Mouse (Mus musculus) kidney, postnatal 36 days (tissue): ENCODE results near the gene Dip2c.
A peak's percentile ranks its signal among the peaks of the same experiment; 100 is the strongest.

ENCODE experiments used
- DNase-seq, 2 experiments: peaks; one replicate each; pipeline ENCODE4 v3.0.0; 2021 to 2022; ENCODE audit warnings: mixed read lengths in 2 of 2

Gene Dip2c

GRCm38 (mm10) chr13:9276322-9276855 lies at the start of gene Dip2c:
TSS of gene Dip2c (plus strand) at chr13:9276528.
- peak; percentile 90 to 96 for DNase-seq

- DNase-seq = no peak
Observed at GRCm38 (mm10) chr13:9227078-9227477, 49.2 kb upstream of the Dip2c start.

- DNase-seq = peak; percentile 2 to 4
Observed at GRCm38 (mm10) chr13:9237495-9237894, 38.8 kb upstream of the Dip2c start.

GRCm38 (mm10) chr13:9239127-9239526 lies 37.2 kb upstream of the Dip2c start:
- DNase-seq = no peak

- no peak for DNase-seq
Observed at GRCm38 (mm10) chr13:9239631-9240236, 36.6 kb upstream of the Dip2c start.

GRCm38 (mm10) chr13:9261748-9262147 lies 14.6 kb upstream of the Dip2c start:
- no peak for DNase-seq

GRCm38 (mm10) chr13:9265516-9265915 lies 10.8 kb upstream of the Dip2c start:
- DNase-seq = no peak

- DNase-seq = peak; percentile 34 to 74
Observed at GRCm38 (mm10) chr13:9276856-9277620, 710 bp downstream of the Dip2c start.

GRCm38 (mm10) chr13:9277621-9277960 lies 1.3 kb downstream of the Dip2c start:
- DNase-seq = no peak

- DNase-seq = no peak
Observed at GRCm38 (mm10) chr13:9278636-9279035, 2.3 kb downstream of the Dip2c start.

- DNase-seq = no peak
Observed at GRCm38 (mm10) chr13:9283050-9283449, 6.7 kb downstream of the Dip2c start.

GRCm38 (mm10) chr13:9289916-9290315 lies 13.6 kb downstream of the Dip2c start:
- DNase-seq = no peak

GRCm38 (mm10) chr13:9296285-9296684 lies 20.0 kb downstream of the Dip2c start:
- DNase-seq = peak; percentile 23 to 26

GRCm38 (mm10) chr13:9297266-9297665 lies 20.9 kb downstream of the Dip2c start:
- no peak for DNase-seq

GRCm38 (mm10) chr13:9297689-9298088 lies 21.4 kb downstream of the Dip2c start:
- no peak for DNase-seq

- no peak for DNase-seq
Observed at GRCm38 (mm10) chr13:9299657-9300056, 23.3 kb downstream of the Dip2c start.

- DNase-seq = no peak
Observed at GRCm38 (mm10) chr13:9308863-9309262, 32.5 kb downstream of the Dip2c start.

GRCm38 (mm10) chr13:9310806-9311205 lies 34.5 kb downstream of the Dip2c start:
- DNase-seq = no peak

GRCm38 (mm10) chr13:9312916-9313315 lies 36.6 kb downstream of the Dip2c start:
- DNase-seq = peak in 1 of 2 experiments; percentile 15

GRCm38 (mm10) chr13:9314099-9314712 lies 37.9 kb downstream of the Dip2c start:
- peak; percentile 30 to 64 for DNase-seq

GRCm38 (mm10) chr13:9314713-9315112 lies 38.4 kb downstream of the Dip2c start:
- DNase-seq = no peak

GRCm38 (mm10) chr13:9319745-9320144 lies 43.4 kb downstream of the Dip2c start:
- no peak for DNase-seq

GRCm38 (mm10) chr13:9325262-9325661 lies 48.9 kb downstream of the Dip2c start:
- no peak for DNase-seq
